Mouse (Mus musculus) erythroblast, embryonic 14.5 days (primary cell): ENCODE results near the gene Mfsd4b1.

Source experiments
- GATA1 ChIP-seq: IDR thresholded peaks from 2 replicates; pipeline ENCODE4 v1.6.1; 2012; ENCODE audit warnings: low read length, inconsistent platforms, mixed read lengths
- TAL1 ChIP-seq: IDR thresholded peaks from 3 replicates; pipeline ENCODE4 v1.6.1; 2012; ENCODE audit warnings: low read length, inconsistent platforms, mixed read lengths

DNA sequence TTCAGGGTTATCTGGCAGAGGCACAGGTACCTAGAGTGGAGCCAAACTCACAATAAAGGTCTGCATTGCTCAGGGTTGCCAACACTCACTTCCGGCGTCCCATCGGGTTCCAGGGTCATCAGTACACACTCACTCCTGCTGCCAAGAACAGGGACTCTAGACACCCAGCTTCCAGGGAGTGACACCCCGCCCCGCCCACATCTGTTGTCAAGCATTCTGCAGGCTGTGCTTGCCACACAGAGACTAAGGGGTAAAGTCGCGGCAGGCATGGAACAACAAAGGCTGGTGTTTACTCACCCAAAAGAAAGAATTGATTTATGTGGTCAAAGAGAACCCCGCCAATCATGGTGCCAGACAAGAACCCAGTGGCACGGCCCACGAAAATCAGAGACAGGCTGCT lies 18.1 kb downstream of the Mfsd4b1 start:
- TF ChIP-seq GATA1 (no peak), TAL1 (no peak)
